Mouse (Mus musculus): ENCODE measurements around the gene Kcnj4.

Gene Kcnj4

GRCm38 (mm10) chr15:79511553-79512320, 6.7 kb upstream of the Kcnj4 start:
- WGBS = 4% methylated on average over 61 of the region's 61 CpGs

DNA sequence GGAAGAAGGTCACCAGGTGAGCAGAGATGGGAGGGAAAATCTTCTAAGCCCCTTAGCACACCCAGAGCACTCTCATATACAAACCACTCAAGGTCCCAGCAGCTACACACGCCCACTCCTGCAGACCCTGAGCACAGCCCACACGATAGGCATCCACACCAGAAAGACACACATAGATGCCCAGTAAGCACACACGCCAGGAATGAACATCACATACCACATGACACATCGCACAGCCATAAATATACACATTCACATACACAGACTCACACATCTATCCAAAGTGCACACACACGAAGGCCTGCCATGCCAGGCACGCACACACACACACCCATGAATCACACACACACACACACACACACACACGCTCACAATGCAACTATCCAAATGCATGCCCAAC, 5.4 kb upstream of the Kcnj4 start:
- WGBS = 40% methylated on average over 7 of the region's 7 CpGs

DNA sequence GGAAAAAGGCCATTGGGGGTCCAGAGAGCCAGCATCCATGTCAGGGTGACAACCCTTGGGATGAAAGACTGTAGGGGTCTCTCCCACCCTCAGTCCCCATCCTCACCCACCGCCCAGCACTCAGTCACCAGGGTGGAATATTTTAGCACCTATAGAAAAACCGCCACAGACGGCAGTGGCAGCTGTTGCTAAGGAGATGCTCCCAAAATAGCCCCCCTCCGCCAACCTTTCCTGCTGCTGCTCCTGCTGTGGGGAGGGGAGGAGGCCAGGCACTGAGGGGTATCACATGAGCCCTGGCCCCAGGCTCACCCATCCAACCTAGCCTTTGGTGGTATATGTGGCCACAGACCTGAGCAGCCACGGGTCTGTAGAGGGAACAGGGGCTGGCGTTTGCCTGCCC, 5.0 kb upstream of the Kcnj4 start:
- 28% methylated on average over 6 of the region's 6 CpGs for whole genome bisulfite sequencing

DNA sequence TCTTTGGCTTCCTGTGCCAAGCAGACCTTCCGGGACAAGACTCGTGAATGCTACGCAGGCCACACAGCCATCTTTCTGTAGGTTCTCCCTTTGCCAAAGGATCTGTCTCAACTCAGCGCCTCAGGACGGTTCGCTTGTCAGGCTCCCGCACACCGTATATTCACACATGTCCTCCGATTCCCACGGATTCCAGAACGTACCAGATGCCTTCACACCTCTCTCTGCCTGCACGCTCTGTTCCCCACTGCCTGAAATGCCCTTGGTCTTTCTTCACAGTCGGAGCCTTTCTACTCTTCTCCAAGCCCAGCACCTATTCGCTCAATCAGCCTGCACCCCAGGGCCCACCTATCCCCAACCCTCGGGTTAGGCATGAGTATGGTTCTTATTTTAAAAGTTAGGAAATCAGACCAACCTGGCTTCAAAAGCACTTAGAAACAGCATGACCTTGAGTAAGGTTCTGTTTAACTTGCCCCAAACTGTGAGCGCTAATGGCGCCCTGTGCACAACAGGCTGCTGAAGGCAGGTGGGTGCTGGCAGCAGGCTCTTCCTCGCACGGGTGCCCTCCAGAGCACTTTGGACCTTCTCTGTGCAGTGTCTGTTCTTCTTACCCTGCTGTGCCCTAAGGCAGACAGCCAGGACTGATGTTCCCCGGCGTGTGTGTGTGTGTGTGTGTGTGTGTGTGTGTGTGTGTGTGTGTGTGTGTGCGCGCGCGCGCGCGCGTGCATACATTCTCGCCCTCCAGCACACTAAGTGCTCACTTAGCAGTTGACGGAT, 2.2 kb upstream of the Kcnj4 start:
- WGBS = 53% methylated on average over 31 of the region's 31 CpGs

- WGBS = 29% methylated on average over 7 of the region's 7 CpGs
Measured at GRCm38 (mm10) chr15:79506460-79506859, 1.4 kb upstream of the Kcnj4 start.

- under 1% methylated on average over 67 of the region's 71 CpGs for whole genome bisulfite sequencing
Measured at GRCm38 (mm10) chr15:79505616-79506283, 709 bp upstream of the Kcnj4 start.

DNA sequence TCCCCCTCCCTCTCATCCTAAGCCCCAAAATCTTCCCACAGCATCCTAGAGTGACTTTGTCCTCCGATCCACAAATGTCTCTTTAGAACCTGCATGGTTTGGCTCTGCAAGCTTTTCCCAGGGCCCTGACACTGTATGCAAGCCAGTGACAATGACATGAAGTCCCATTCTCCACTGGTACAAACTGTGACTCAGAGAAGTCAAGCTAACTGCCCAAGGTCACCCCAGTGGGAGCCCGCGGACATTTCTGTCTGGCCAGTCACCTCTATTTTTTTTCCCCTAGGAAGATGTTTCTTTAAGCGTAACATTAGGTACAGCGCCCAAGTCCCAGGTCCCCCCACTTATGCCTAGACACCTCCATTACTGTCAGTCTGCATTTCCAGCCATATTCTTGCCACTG, 1.6 kb downstream of the Kcnj4 start:
- 43% methylated on average over 5 of the region's 5 CpGs for WGBS

GRCm38 (mm10) chr15:79502891-79503341, 2.1 kb downstream of the Kcnj4 start:
- 13% methylated on average over 18 of the region's 18 CpGs for WGBS

DNA sequence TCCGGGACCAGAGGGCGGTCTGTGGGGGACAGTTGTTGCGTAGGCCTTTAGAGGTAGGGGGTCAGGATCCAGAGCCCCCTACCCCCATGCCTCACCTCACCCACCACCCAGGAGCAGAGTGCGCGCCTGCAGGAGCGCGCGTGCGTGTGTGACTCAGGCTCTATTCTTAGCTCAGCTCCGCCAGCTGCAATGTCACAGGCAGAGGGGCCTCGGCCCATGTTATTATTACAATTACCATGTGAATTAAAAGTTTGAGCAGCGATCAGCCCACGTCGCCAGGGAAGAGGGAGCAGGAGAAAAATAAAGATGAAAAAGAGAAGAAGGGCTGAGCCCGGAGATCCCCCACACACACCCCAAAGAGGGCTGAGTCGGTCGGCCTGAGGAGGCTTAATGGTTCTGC, 4.9 kb downstream of the Kcnj4 start:
- 43% methylated on average over 17 of the region's 17 CpGs for WGBS

DNA sequence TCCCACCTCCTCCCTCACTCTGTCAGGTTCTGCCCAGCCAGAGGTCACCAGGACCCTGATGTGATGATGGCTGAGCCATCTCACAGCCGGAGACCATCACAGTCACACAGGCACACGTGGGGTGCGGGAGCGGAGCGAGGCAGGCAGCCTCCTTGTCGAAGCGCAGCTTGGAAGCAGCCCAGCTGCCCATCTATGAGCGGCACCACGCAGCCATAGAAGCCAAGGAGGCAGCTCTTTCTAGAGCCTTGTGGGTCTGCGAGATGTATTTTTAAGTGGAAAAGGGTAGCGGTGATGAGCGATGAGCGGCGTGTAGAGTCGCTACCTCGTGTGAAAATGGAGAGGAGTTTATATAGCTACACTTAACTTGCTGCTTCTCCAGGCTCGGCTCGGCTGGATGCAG, 11.5 kb downstream of the Kcnj4 start:
- 18% methylated on average over 18 of the region's 18 CpGs for WGBS

DNA sequence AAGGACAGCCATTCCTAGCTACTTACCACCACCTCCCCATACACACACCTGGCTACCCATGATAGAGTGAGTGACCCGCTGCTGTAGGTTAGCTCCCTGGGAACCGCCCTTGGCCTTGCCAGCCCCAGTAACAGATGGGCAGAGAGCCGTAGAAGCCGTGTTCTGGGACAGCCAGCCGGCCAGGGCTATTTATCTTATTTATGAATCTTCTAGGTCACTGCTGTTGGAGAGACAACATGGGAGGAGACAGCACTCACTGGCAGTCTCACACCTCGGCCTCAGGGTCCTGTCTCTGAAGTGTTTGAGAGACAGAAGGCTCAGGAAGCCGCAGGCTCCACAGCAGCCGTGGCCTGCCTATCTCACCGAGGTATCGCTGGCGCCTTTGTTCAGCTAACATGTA, 15.6 kb downstream of the Kcnj4 start:
- WGBS = 76% methylated on average over 11 of the region's 11 CpGs

DNA sequence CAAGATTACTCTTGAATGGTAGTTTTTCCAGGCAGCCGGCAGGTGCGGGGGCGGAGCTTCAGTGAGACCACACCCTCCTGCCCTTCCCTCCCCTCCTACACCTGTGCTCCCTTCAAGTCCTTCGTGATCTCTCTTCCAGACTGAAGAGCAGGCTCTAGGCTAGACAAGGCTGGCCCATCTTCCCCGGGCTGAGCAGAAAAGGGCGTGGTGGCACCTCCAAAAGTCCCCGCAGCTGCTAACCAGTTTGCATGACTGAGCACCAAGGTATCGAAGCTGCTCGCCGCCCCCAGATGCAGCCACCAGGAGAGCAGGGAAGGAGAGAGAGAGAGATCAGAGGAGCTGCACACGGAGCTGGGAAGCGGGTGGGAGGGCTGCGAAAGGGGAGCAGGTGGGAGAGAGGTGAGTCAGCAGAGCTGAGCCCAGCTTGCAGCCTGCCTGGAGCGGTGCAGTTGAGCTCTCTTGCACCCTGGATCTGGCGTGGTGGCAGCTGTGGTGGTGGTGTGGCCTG, 23.8 kb downstream of the Kcnj4 start:
- WGBS = 15% methylated on average over 15 of the region's 15 CpGs

GRCm38 (mm10) chr15:79477227-79477626, 27.8 kb downstream of the Kcnj4 start:
- WGBS = 54% methylated on average over 6 of the region's 6 CpGs

- 40% methylated on average over 12 of the region's 12 CpGs for WGBS
Measured at GRCm38 (mm10) chr15:79473638-79474355, 31.2 kb downstream of the Kcnj4 start.

GRCm38 (mm10) chr15:79473042-79473441, 32.0 kb downstream of the Kcnj4 start:
- WGBS = 72% methylated on average over 5 of the region's 5 CpGs

- 32% methylated on average over 10 of the region's 10 CpGs for WGBS
Measured at GRCm38 (mm10) chr15:79471095-79471494, 33.9 kb downstream of the Kcnj4 start.

DNA sequence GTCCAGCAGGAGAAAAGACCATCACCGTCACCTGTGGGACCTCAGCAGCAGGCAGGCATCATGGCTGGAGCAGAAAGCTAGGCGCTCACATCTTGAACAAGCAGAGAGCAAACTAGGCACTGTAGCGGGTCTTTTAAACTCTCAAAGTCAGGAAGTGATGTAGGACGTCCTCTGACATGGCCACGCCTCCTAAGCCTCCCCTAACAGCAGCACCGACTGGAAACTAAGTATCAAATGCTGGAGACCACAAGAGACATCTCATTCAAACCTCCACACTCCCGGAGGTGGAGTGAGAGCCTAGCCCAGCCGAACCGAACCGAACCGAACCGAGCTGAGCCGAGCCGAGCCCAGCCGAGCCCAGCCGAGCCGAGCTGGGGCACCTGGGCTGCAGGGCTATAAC, 34.5 kb downstream of the Kcnj4 start:
- 32% methylated on average over 17 of the region's 17 CpGs for WGBS

- 71% methylated on average over 5 of the region's 5 CpGs for WGBS
Measured at GRCm38 (mm10) chr15:79469577-79469976, 35.5 kb downstream of the Kcnj4 start.

- WGBS = 6% methylated on average over 18 of the region's 18 CpGs
Measured at GRCm38 (mm10) chr15:79466601-79467286, 38.3 kb downstream of the Kcnj4 start.

DNA sequence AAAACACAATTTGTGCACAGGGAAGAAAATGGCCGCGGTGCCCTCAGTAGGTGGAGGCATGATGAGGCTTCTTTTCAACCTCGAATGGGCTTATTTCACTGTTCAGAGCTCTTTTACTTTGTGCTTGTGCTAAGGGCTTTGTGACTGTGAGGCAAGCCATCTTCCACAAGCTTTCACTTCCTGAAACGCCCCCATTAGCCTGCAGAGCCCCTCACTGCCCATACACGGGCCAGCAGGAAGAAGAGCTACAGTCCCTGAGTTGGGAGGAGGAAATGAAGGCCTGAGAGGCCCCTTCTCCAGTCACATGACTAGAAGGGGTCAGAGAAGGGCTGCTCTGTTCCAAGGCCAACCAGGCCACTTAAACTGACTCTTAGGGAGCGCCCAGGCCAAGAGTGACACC, 48.5 kb downstream of the Kcnj4 start:
- WGBS = 78% methylated on average over 6 of the region's 6 CpGs

- 57% methylated on average over 6 of the region's 6 CpGs for WGBS
Measured at GRCm38 (mm10) chr15:79456104-79456503, 48.9 kb downstream of the Kcnj4 start.
